Mouse (Mus musculus) olfactory bulb, adult 2 months (tissue): Measurements from ENCODE around the gene Disp3.

ENCODE experiments used
- CTCF ChIP-seq: fragments of 200-500 bp; IDR thresholded peaks from 2 replicates; pipeline ENCODE4 v1.5.1; 2012; ENCODE audit warnings: low read depth, mild to moderate bottlenecking, low read length, moderate library complexity; ENCODE audit not compliant: insufficient read depth
- POLR2A ChIP-seq: fragments of 200-500 bp; IDR thresholded peaks from 2 replicates; pipeline ENCODE4 v1.6.1; 2012; ENCODE audit warnings: mild to moderate bottlenecking, low read depth, low read length, moderate library complexity; ENCODE audit not compliant: insufficient read depth

GRCm38 (mm10) chr4:148276816-148277491 lies 10.8 kb downstream of the Disp3 start:
- TF ChIP-seq POLR2A = no peak
- no peak for TF ChIP-seq CTCF
